Mouse (Mus musculus) testis, postnatal 10 days (tissue): Measurements from ENCODE around the gene Csf3.
"Not testable (repeated sequence)": the region's sequence is repeated elsewhere in the genome, so short reads cannot be mapped to it uniquely, and the experiment has no call there.

Experiments used
- DNase-seq: peaks from one replicate; pipeline ENCODE4 v3.0.0; 2021; ENCODE audit warnings: low spot score

Gene Csf3

GRCm38 (mm10) chr11:98696454-98697216, 4.4 kb upstream of the Csf3 start:
- DNase-seq = no peak

GRCm38 (mm10) chr11:98697225-98697624, 3.8 kb upstream of the Csf3 start:
- no peak for DNase-seq

- DNase-seq = no peak
Measured at GRCm38 (mm10) chr11:98698849-98699640, 2.0 kb upstream of the Csf3 start.

GRCm38 (mm10) chr11:98699911-98700310, 1.2 kb upstream of the Csf3 start:
- DNase-seq = peak; percentile 89

- no peak for DNase-seq
Measured at GRCm38 (mm10) chr11:98702323-98702722, 1.3 kb downstream of the Csf3 start.

GRCm38 (mm10) chr11:98705021-98705420, 4.0 kb downstream of the Csf3 start:
- DNase-seq = no peak

- DNase-seq = peak; percentile 84
Measured at GRCm38 (mm10) chr11:98707401-98708281, 6.6 kb downstream of the Csf3 start.

- no peak for DNase-seq
Measured at GRCm38 (mm10) chr11:98708282-98708956, 7.4 kb downstream of the Csf3 start.

- DNase-seq = peak; percentile 70
Measured at GRCm38 (mm10) chr11:98709001-98709741, 8.1 kb downstream of the Csf3 start.

- peak; percentile 91 for DNase-seq
Measured at GRCm38 (mm10) chr11:98710416-98711045, 9.5 kb downstream of the Csf3 start.

- DNase-seq = no peak
Measured at GRCm38 (mm10) chr11:98711046-98711434, 10.0 kb downstream of the Csf3 start.

- not testable (repeated sequence) for DNase-seq
Measured at GRCm38 (mm10) chr11:98712009-98712408, 10.9 kb downstream of the Csf3 start.

- no peak for DNase-seq
Measured at GRCm38 (mm10) chr11:98713703-98714102, 12.6 kb downstream of the Csf3 start.

GRCm38 (mm10) chr11:98715946-98716345, 14.9 kb downstream of the Csf3 start:
- DNase-seq = no peak

GRCm38 (mm10) chr11:98717904-98718303, 16.8 kb downstream of the Csf3 start:
- DNase-seq = peak; percentile 91

GRCm38 (mm10) chr11:98720756-98721155, 19.7 kb downstream of the Csf3 start:
- no peak for DNase-seq

- peak; percentile 70 for DNase-seq
Measured at GRCm38 (mm10) chr11:98721458-98722226, 20.6 kb downstream of the Csf3 start.

GRCm38 (mm10) chr11:98723098-98723497, 22.0 kb downstream of the Csf3 start:
- DNase-seq = no peak

- no peak for DNase-seq
Measured at GRCm38 (mm10) chr11:98725926-98726506, 25.0 kb downstream of the Csf3 start.
